Mouse (Mus musculus) gastrocnemius, postnatal 14 days (tissue): ENCODE data around the gene Zfp239. TPM values are rescaled to one million over a fixed set of nuclear protein-coding genes. Genes with fewer than 3 reads are reported as not detected.
"Not testable (repeated sequence)": the region's sequence is repeated elsewhere in the genome, so short reads cannot be mapped to it uniquely, and the experiment has no call there.

Experiments
- DNase-seq: peaks from one replicate; pipeline ENCODE4 v3.0.0; 2021; ENCODE audit warnings: mixed read lengths
- intact Hi-C: fragments of 180-260 bp; cut with DNase I; formaldehyde crosslinking; loops from one replicate; pipeline ENCODE4 v1.15.1; 2025; ENCODE audit warnings: low total_unique reads
- long read RNA-seq, 2 experiments: library from polyadenylated mRNA; stranded (forward); transcript quantifications; one replicate each; pipeline ENCODE4 v2.0.0; 2021
- total RNA-seq, 2 experiments: library from RNA; stranded (reverse); gene quantifications; 2 replicates each; pipeline ENCODE4 v1.2.3; 2021

Zfp239 gene
- total RNA-seq: under 1 TPM; 0.40 to 0.51 TPM
- long read RNA-seq, experiment 1: 0 reads
- long read RNA-seq, experiment 2: 0 reads

DNA sequence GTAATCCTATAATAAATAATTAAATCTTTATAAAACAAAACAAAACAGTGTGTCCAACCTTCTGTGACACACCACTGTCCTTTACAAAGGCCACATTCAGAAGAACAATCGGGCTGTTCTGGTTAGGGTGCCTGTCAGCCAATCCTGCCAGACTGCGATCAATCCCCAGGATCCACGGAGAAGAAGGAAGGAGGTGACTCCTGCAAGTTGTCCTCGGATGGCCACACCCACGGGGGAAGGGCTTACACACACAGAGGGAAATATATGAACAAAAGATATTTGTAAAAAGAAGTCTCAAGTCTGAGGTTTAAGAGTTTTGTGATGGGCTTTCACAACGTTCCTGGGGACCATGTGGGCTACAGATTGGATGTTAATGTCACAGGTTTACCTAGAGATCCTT lies at the start of gene Zfp239:
TSS of gene Zfp239 (plus strand) at position 253 of the 400 bp plus-strand sequence.
- DNase-seq: no peak
- intact Hi-C loops: no loop called here

DNA sequence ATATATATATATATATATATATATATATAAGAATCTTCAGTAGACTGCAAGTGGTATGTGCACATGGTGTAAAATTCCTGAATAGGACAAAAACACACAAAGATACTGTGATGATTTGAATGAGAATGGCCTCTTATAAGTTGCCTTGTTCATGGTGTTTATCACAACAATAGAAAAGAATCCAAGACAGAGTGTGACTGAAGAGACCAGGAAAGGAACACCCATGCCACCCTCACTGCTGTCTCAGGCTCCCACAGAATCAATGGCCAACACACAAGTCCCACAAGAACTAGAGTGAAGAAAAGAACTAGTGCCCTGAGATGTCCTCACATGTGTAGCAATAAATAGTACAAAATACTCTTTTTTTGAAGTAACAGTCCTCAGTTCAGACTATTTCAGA lies 47.2 kb upstream of the Zfp239 start:
- intact Hi-C loops: no loop called here
- no peak for DNase-seq

DNA sequence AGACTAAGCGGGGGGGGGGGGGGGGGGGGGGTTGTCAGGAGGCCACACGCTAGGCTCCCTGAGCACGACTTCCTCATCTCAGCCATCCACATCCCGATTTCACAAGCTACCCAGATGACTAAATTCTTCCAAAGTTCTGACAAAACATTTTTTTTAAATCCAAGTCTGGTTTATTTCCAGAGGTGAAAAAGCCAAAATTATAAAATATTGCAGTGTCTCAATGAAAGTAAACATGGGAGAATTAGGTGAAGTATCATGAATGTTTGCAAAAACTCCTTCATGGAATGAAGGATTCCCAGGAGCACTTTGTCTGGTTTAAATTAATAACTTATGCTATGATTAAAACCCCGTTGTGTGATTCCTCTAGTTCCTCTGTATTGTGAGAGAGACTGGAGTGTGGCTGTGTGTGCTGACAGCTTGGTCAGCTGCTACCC lies 44.8 kb upstream of the Zfp239 start:
- no peak for DNase-seq
- intact Hi-C loops: no loop called here

DNA sequence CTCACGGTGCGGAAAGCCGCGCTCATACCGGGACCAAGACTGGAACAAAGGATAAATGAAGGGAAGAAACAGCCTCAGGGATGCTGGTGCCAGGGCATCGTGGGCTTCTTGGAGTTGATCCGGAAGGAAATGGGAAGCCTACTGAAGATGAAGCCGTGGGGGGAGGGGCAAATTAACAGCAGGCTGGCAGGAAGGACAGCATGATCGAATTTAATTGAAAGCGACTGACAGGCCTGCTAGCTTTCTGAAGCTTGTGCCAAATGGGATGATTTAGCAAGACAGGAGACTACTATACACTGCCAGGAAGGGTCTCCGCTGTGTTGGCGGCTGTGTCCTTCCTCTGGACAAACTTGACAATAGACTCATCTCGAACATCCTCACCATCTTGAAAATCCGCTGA lies 41.6 kb upstream of the Zfp239 start:
- DNase-seq: no peak
- intact Hi-C loops: loop anchor here (5.0 to 10.0 kb wide), 3 partner anchors 53 to 1046 kb away; no protein-coding TSS in a partner anchor

DNA sequence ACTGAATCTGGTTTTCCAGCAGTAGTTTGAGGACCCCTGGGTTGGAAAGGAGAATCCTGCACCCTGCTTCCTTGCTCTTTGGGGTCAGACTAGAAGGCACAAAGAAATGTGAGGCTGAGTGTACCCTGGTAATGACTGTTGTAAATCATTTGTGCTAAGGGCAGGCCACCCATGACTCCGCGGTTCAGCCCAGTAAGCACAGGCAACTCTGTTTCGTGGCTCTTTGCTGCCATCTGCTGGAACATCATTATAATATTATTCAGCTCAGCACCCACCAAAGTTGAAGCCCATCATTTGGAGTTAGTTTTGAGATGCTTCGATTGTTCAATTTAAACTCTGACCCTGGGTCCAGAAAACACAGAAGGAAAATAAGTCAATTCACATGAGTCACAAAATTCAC lies 36.5 kb upstream of the Zfp239 start:
- intact Hi-C loops: loop anchor here (5.0 to 10.0 kb wide), 3 partner anchors 151 to 1051 kb away; partner anchors contain the start of gene Cxcl12
- peak; percentile 58 for DNase-seq

DNA sequence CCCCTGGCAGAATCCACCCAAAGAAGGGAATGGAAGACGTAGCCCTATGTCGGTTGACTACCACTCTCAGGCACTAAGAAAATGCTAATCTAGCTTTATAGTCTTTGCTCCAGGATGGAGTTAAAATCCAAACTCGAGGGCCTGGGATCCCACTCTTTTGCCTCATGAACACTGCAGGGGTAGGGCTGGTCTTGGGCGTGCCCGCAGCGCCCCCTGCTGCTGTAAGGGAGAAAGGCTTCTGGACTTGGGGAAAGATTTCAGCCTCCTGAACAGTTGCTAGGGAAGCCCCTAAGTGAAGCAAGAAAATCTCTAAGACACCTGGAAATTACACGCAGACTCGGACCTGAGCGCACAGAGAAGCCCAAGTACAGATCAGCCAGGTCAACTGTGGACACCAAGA lies 33.6 kb upstream of the Zfp239 start:
- peak; percentile 67 for DNase-seq
- intact Hi-C loops: loop anchor here (5.0 to 10.0 kb wide), 3 partner anchors 153 to 1053 kb away; partner anchors contain the start of gene Cxcl12

DNA sequence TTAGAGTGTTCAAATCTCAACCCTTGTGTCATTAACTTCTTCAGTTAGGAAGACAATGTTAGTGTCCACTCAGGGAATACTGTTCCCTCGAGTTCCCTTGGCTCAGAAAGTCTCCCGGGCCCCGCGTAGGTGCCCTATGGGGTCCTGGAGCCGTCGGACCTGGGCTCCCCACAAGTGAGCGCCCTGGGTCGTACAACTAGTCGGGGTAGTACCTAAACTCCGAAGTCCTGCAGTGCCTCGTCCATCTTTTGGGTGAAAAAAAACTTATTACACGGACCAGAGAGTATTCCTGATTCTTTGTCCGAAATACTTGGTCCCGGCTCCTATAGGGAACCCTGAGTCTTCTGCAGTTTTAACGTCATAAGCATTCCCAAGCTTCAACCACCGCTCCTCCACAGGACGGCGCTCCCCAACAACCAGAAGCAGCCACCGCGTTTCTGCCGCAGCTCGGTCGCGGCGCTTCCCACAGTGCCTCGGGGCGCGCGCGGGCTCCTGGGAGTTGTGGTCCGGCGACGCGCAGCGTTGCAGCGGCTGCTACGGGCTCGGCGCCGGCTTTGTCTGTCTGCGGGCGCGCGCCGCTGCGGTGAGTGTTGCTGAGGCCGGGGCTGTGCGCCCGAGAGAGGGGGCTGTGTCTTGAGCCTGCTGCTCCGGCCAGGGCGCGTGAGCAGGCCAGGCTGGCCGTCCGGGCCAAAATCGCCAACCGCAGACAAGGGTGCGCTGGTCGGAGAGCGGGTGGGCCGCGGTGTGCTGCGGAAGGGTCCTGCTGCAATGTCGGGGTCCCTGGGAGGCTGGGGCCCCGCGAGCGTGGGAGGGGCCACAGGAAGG lies 21.0 kb upstream of the Zfp239 start, which contains the start of gene Zfp637:
TSS of gene Zfp637 (plus strand) at position 495 of the 825 bp plus-strand sequence.
- intact Hi-C loops: no loop called here
- DNase-seq: peak; percentile 93

DNA sequence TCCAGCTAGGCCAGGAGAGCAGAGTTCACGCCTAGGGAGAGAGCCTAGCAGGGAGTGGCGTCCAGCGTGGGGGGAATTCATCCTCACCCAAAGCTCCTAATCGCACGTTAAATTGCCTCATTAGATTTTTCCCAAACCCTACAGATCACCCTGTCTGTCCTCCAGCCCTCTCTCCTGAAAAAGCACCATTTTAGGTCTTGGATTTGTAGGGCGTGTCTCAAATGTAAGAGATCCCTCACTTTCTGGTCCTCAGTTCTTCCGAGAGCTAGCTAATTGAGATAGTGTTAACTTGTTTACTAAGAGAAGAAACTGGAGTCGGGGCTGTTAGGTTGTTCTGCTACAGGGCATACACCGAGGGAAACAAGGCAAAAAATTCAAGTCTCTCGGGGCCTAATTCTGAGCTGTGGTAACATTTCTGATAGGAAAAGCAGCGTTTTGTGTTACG lies 20.4 kb upstream of the Zfp239 start:
- DNase-seq: no peak
- intact Hi-C loops: no loop called here

DNA sequence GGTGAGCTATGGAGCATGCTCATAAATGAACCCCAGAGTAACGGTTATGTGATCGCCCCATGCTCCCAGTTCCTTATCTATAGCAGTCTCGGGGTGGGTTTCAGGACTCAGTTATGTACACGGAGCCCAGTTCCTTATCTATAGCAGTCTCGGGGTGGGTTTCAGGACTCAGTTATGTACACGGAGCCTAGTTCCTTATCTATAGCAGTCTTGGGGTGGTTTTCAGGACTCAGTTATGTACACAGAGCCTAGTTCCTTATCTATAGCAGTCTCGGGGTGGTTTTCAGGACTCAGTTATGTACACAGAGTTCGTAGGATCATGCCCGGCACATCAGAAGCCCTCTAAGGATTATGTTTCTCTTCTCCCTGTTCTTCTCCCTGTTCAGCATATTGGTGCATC lies 17.3 kb upstream of the Zfp239 start:
- intact Hi-C loops: no loop called here
- no peak for DNase-seq

DNA sequence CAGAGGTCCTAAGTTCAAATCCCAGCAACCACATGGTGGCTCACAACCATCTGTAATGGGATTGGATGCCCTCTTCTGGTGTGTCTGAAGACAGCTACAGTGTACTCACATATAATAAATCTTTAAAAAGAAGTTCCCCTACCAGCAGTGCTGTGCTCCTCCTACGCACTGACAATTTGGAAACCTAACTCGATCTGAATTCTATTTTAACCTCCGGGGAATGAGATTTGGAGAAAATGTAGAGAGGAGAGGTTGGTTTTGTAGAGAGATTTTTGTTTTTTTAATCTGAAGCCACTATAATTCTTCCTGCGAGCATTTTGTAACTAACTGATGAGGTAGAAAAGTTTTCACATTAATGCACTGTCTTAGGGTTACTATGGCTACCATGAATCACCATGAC lies 15.2 kb upstream of the Zfp239 start:
- intact Hi-C loops, DNase-seq: not testable (repeated sequence)

DNA sequence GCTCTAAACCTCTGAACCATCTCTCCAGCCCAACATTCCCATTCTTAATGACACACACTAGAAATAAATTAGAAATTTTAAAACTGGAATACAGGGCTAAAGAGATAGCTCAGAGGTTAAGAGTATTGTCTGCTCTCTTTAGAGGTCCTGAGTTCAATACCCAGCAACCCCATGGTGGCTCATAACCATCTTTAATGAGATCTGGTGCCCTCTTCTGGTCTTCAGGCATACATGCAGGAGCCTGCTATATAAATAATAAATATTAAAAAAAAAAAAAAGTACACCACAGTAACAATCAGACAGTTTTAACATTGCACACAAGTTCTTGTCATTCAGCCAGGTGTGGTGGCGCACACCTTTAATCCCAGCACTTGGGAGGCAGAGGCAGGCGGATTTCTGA lies 14.1 kb upstream of the Zfp239 start:
- no peak for DNase-seq
- intact Hi-C loops: no loop called here

DNA sequence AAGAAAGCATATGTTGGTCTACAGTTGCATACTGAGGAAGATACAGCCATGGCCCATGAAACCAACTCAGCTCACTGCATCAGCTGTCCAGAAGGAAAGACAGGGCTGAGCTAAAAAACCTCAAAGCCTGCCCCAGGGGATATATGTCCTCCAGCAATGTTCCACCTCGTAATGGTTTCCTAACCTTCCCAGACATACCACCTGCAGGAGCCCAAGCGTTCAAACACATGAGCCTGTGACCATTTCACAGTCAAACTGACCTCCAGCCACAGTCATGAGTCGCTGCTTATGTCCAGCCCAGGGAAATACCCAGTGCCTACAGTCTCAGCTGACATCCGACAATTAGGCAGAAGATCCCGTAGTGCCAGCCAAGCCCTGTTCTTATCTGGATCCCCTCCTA lies 13.3 kb upstream of the Zfp239 start:
- DNase-seq: no peak
- intact Hi-C loops: no loop called here

DNA sequence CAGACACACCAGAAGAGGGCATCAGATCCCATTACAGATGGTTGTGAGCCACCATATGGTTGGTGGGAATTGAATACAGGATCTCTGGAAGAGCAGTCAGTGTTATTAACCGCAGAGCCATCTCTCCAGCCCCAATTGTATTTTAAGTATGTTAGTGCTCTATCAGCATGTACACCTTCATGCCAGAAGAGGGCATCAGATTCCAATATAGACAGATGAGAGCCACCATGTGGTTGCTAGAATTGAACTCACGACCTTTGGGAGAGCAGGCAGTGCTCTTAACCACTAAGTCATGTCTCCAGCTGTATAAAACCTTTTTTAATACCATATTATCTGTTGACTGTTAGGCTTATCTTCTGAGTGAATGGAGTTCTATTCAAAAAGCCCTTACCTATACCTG lies 10.2 kb upstream of the Zfp239 start:
- intact Hi-C loops: no loop called here
- no peak for DNase-seq

DNA sequence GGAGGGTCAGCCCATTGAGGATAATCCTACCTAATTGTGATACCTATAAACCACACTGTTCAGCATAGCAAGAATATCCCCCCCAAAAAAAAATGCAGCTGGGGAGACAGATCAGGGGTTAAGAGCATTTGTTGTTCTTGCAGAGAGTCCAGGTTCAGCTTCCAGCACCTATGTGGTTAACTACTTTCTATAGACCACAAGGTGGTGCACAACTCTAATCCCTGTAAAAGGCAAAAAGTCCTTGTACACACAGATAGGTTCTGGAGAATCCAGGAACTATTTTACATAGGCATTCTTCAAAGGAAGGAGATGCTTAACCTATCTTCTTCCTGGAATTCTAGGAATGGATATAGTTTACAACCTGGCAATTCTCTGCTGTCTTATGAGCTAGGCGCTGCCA lies 3.9 kb upstream of the Zfp239 start:
- no peak for DNase-seq
- intact Hi-C loops: no loop called here

DNA sequence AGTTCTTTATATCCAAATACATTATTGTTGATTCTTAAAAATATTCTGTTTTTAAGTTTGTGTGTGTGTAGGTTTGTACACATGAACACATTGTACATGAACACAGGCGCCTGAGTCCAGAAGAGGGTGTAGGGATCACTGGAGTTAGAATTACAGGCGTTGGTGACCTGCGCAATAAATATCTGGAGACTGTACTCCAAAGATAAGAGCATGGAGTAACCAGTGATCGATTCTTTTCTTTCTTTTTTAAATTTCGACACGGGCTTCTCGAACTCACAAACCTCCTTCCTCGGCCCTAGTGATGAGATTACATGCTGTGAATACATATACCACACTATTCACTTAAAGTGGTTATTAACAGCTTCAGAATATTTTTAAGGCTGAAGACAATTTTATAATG lies 565 bp downstream of the Zfp239 start:
- intact Hi-C loops: no loop called here
- DNase-seq: no peak

DNA sequence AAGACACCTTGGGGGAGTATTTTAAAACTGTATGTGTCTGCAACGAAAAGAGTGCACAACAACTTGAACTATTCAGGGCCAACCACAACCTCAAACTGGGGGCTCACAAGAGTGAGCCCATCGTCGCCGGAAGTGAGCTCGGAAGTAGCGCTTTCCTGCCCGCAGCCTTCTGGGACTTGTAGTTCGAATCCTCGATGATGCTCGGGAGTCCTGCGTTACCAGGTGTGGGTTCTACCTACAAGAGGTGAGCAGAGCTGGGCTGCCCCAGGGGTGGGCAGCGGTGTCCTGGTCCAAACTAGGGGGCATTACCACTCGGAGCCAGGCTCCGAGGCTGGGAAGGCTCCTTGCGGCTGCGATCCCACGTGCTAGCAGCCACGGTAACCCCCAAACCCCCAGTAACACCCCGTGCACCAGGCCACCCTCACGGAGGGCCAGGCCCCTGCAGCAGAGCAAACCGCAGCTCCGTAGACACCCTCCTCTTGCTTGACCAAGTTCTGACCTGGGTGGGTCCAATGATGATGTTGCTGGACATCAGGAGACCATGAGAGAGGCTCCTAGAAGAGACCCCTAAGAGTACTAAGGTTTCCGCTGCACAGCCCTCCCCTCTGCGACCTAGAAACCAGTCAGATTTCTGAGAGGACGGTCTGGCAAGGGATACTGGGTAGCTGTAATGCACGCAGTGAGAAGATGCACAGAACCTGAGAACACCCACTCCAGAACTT lies 1.2 kb downstream of the Zfp239 start:
- peak; percentile 40 for DNase-seq
- intact Hi-C loops: no loop called here

DNA sequence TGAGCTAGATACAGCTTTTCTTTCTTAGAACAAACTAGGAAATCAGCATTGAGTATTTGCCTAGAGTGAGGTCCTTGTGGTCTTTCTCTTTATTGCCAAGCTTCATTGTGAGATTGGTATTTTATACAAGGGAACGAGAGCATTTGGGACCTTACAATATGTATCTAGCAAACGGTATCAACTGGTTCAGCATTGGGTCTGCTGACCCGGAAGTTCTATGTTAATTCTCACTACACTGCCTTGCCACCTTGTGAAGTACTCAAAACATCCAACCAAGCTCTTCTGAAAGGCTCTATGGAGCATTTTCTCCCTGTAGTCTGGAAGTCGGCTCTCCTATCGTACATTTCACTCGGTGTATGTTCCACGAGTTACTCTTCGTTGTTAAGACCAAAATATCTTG lies 1.9 kb downstream of the Zfp239 start:
- intact Hi-C loops: no loop called here
- no peak for DNase-seq

DNA sequence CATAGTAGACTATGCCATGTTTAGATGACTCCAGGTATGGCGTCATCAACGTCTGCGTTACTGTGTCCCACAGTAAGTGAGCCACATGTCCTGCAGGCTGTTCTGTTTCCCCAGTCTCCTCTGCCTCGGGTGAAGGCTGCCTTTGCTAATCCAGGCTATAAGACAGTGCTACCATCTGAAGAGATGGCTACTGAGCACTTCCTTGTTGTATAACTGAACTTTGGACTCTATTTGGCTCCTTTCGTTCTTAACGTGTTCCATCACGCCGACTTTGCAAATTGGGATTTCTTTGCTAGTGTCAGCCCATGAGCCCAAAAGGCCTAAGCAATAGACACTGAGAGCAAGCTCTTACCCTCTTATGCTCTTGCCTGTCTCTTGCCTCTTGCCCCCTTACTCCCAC lies 6.3 kb downstream of the Zfp239 start:
- DNase-seq: no peak
- intact Hi-C loops: no loop called here

DNA sequence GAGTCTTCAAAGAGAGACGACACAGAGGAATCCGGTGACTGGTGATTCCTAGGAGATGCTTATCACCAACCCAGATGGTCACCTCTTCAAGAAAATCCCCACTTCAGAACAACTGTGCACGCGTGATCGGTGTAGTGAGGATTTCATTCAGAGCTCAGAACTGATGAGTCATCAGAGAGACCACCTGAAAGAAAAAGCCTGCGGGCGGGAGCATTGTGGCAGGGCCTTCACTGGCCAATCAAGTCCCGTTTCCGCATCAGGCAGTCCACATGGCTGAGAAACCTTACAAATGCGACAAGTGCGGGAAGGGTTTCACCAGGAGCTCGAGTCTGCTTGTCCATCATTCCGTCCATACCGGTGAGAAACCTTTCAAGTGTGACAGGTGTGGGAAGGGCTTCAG lies 9.1 kb downstream of the Zfp239 start:
- intact Hi-C loops: no loop called here

DNA sequence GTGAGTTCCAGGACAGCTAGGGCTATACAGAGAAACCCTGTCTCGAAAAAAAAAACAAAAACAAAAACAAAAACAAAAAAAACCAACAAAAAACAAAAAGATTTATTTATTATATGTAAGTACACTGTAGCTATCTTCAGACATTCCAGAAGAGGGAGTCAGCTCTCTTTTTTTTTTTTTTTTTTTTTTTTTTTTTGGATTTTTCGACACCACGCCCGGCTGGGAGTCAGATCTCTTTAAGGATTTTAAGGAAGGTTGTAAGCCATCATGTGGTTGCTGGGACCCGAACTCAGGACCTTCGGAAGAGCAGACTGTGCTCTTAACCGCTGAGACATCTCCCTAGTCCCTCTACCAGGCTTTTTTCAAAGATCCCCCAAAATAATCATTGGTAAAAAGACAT lies 11.6 kb downstream of the Zfp239 start:
- DNase-seq, intact Hi-C loops: not testable (repeated sequence)

More for the DNA sequence above, 9.1 kb downstream of the Zfp239 start:
- DNase-seq: no peak
